Mouse (Mus musculus): ENCODE results near the gene Fndc3b.
A peak's percentile ranks its signal among the peaks of the same experiment; 100 is the strongest.

Fndc3b gene

GRCm38 (mm10) chr3:27466297-27466901 is 244.7 kb downstream of the Fndc3b start:
- ATAC-seq (ENCODE audit: low TSS enrichment) = peak; percentile 67

- no peak for ATAC-seq (ENCODE audit: low TSS enrichment)
Observed at GRCm38 (mm10) chr3:27463373-27463772, 247.7 kb downstream of the Fndc3b start.

- no peak for ATAC-seq (ENCODE audit: low TSS enrichment)
Observed at GRCm38 (mm10) chr3:27462934-27463333, 248.2 kb downstream of the Fndc3b start.

GRCm38 (mm10) chr3:27462316-27462902 is 248.7 kb downstream of the Fndc3b start:
- ATAC-seq (ENCODE audit: low TSS enrichment) = no peak

- ATAC-seq (ENCODE audit: low TSS enrichment) = peak; percentile 3; the same call in 1 of the 2 replicates
Observed at GRCm38 (mm10) chr3:27461861-27462260, 249.2 kb downstream of the Fndc3b start.

- peak; percentile 79 for ATAC-seq (ENCODE audit: low TSS enrichment)
Observed at GRCm38 (mm10) chr3:27461037-27461436, 250.1 kb downstream of the Fndc3b start.

- no peak for ATAC-seq (ENCODE audit: low TSS enrichment)
Observed at GRCm38 (mm10) chr3:27458416-27458815, 252.7 kb downstream of the Fndc3b start.

- no peak for ATAC-seq (ENCODE audit: low TSS enrichment)
Observed at GRCm38 (mm10) chr3:27456514-27456913, 254.6 kb downstream of the Fndc3b start.

GRCm38 (mm10) chr3:27454402-27455195 is 256.5 kb downstream of the Fndc3b start:
- no peak for ATAC-seq (ENCODE audit: low TSS enrichment)

GRCm38 (mm10) chr3:27453453-27454098 is 257.5 kb downstream of the Fndc3b start:
- peak; percentile 66; the same call in 1 of the 2 replicates for ATAC-seq (ENCODE audit: low TSS enrichment)

- no peak for ATAC-seq (ENCODE audit: low TSS enrichment)
Observed at GRCm38 (mm10) chr3:27449447-27449846, 261.7 kb downstream of the Fndc3b start.

- peak; percentile 60; the same call in 1 of the 2 replicates for ATAC-seq (ENCODE audit: low TSS enrichment)
Observed at GRCm38 (mm10) chr3:27448367-27448766, 262.7 kb downstream of the Fndc3b start.

GRCm38 (mm10) chr3:27439704-27440103 is 271.4 kb downstream of the Fndc3b start:
- ATAC-seq (ENCODE audit: low TSS enrichment) = no peak

- no peak for ATAC-seq (ENCODE audit: low TSS enrichment)
Observed at GRCm38 (mm10) chr3:27435096-27435620, 275.9 kb downstream of the Fndc3b start.

- no peak for ATAC-seq (ENCODE audit: low TSS enrichment)
Observed at GRCm38 (mm10) chr3:27432981-27433380, 278.1 kb downstream of the Fndc3b start.

GRCm38 (mm10) chr3:27430621-27431263 is 280.4 kb downstream of the Fndc3b start:
- no peak for ATAC-seq (ENCODE audit: low TSS enrichment)

- no peak for ATAC-seq (ENCODE audit: low TSS enrichment)
Observed at GRCm38 (mm10) chr3:27427406-27427805, 283.7 kb downstream of the Fndc3b start.

GRCm38 (mm10) chr3:27424049-27424667 is 286.9 kb downstream of the Fndc3b start:
- no peak for ATAC-seq (ENCODE audit: low TSS enrichment)

GRCm38 (mm10) chr3:27422521-27422920 is 288.6 kb downstream of the Fndc3b start:
- no peak for ATAC-seq (ENCODE audit: low TSS enrichment)

- no peak for ATAC-seq (ENCODE audit: low TSS enrichment)
Observed at GRCm38 (mm10) chr3:27421980-27422379, 289.1 kb downstream of the Fndc3b start.

GRCm38 (mm10) chr3:27418602-27419001 is 292.5 kb downstream of the Fndc3b start:
- ATAC-seq (ENCODE audit: low TSS enrichment) = no peak
